Mouse (Mus musculus) T-helper 17 cell (primary cell): ENCODE data around the gene Sis.

ENCODE experiments used
- in situ Hi-C, 2 experiments: fragments of 300-600 bp; cut with MboI, MseI; formaldehyde crosslinking; loops; 1 replicate in 1 of 2; 2 replicates in 1 of 2; pipeline ENCODE4 v1.15.1; 2025; ENCODE audit warnings: high pct_unique_total_duplicates in 2 of 2

The Sis gene

GRCm38 (mm10) chr3:72967675-72968074 is at the start of gene Sis:
Gene Sis (minus strand): TSS chr3:72967863.
- in situ Hi-C loops: no loop called here

DNA sequence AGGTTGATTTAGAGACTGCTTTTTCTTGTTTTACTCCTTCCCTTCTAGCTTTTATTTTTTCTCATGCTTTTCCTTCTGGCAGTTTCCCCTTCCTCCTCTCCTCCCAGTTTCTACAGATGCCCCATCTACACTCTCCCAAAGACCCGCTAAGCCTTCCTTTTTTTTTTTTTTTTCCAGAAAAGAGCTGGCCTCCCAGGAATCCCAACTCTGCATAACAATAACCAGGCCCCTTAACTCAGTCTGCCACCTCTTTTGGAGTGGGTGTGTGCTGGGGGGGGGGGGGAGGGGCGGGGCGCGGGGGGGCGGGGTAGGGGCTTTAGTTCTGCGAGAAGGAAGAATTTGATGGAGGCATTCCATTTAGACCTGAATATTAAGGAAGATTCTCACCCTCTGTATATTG is 38.4 kb upstream of the Sis start:
- in situ Hi-C loops: no loop called here

GRCm38 (mm10) chr3:73002933-73003696 is 35.5 kb upstream of the Sis start:
- in situ Hi-C loops: no loop called here

- in situ Hi-C loops: no loop called here
Observed at GRCm38 (mm10) chr3:72997517-72997916, 29.9 kb upstream of the Sis start.

DNA sequence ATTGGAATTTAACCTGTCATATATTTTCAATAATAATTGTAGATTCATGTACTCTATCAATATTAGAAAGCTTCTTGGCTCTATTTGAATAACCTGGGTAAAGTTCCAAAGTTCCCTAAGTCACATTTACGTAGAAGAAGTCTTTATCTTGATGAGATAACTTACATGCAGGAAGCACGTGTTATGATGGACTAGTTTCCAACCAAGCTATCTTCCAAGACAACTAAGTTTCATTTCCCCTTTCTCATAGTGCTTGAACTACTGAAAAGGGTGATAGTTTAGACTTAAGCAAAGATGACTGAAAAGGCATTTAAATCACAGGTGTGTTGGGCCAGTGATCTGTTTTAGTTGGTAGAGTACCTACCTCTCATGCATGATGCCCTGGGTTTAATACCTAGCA is 23.3 kb upstream of the Sis start:
- in situ Hi-C loops: no loop called here

DNA sequence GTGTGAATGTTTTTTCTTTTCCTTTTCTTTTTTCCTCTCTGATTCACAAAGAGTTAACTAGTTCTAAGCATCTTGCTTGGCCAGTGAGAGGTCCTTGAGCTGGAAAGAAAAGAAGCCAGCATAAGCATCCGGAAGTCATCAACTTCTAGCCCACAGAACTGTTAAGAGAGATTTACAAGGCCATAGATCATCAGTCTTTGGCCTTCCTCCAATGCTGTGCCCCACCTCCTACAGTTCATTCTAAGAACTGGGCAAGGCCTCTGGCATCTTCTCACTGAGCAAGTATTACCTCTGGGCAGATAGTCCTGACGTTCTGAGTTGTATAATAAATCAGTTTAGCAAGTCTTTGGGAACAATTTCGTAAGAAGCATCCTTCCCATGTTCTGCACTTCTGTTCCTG is 8.9 kb upstream of the Sis start:
- in situ Hi-C loops: no loop called here

DNA sequence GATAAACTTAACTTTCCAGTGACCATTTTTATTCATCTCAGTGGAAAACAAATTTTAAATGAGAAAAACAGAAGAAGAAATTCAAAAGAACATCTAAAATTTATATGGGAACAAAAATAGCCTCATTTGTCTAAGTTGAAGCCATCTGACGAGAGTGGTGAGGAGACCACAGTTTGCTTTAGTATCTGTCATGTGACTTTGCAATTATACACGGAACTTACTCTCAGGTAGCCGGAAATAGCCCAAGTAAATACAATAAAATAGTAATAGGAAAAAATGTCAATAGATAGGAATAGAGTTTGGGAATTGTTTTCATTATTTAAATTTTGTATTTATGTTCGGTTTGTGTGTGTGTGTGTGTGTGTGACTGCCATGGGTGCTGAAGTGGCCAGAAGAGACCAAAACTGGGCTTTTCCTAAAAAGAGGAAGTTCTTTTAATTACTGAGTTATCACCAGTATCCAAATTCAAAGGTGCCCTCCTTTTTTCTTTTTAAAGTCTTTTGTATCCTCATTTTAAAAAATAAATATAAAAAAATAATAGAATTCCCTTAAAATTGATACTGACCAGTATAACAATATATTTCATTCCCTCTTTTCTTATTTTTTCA is 48.6 kb downstream of the Sis start:
- in situ Hi-C loops: loop anchor here in 1 of 2 experiments (5.0 kb wide), 1 partner anchor 47 kb away; no protein-coding TSS in a partner anchor

GRCm38 (mm10) chr3:72882501-72882900 is 85.2 kb downstream of the Sis start:
- in situ Hi-C loops: no loop called here

- in situ Hi-C loops: no loop called here
Observed at GRCm38 (mm10) chr3:72868141-72868540, 99.5 kb downstream of the Sis start.

DNA sequence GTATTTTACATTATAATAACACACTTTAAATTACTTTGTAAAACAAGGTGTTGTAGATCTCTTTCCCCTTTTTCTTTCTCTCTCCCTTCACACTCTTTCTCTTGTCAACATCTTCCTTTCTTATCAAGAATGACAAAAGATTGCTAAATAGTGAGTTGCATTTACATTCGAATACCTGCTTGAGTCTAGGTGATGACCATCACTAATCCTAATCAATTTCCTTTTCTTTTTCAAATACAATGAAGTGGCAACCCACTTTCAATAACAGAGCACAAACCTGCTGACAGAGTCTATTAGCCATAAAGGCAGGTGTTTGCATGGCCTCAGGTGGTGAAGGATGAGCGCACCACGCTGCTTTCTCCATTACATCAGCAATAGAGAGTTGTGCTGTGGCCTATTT is 108.9 kb downstream of the Sis start:
- in situ Hi-C loops: no loop called here

DNA sequence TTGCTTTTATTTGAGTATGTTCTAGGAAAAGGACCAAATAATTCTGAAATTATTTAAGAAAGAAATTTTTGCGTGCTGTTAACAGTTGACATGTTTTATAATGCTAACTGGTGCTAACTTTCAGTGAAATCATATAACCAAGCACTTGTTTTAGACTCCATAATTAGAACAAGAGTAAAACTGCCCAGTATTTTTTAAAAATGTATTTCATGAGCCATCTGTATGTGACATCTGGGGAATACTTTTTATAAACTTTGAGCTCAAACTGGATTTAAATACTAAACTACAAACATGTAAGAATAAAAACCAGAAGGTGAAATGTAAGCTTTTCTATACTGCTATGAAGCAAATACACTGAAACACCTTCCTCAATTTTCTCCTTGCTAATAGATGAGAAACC is 112.3 kb downstream of the Sis start:
- in situ Hi-C loops: no loop called here

DNA sequence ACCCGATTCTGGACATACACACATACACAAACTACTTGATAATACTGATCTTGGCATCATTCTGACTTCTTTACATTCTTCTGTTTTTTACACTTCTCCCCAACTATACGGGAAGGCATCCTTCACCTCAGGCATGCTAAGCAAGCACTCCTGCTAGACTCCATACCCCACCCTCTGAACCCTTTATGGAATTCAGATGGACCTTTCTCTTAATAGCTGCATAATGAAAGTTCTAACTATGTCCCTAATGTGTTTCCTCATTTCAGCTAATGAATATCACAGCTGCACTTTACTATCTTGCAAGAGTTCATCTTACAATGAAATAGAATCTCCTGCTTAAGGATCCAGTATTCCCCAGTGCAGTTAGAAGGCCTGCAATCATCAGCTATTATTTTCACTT is 127.0 kb downstream of the Sis start:
- in situ Hi-C loops: loop anchor here in 1 of 2 experiments (10.0 kb wide), 1 partner anchor 1184 kb away; no protein-coding TSS in a partner anchor
